Mouse (Mus musculus) inflammation-experienced regulatory T-cells, adult 16 weeks (primary cell): ENCODE results near the gene Hist3h2a. TPM values are rescaled to one million over a fixed set of nuclear protein-coding genes. Genes with fewer than 3 reads are reported as not detected.

Experiments
- polyA plus RNA-seq: library from polyadenylated mRNA; unstranded; fragments of 100-300 nt; shearing (Covaris generic); gene quantifications from one replicate; pipeline ENCODE4 v1.2.1, GENCODE M21; 2017

Gene Hist3h2a
- polyA plus RNA-seq = 23.3 TPM

DNA sequence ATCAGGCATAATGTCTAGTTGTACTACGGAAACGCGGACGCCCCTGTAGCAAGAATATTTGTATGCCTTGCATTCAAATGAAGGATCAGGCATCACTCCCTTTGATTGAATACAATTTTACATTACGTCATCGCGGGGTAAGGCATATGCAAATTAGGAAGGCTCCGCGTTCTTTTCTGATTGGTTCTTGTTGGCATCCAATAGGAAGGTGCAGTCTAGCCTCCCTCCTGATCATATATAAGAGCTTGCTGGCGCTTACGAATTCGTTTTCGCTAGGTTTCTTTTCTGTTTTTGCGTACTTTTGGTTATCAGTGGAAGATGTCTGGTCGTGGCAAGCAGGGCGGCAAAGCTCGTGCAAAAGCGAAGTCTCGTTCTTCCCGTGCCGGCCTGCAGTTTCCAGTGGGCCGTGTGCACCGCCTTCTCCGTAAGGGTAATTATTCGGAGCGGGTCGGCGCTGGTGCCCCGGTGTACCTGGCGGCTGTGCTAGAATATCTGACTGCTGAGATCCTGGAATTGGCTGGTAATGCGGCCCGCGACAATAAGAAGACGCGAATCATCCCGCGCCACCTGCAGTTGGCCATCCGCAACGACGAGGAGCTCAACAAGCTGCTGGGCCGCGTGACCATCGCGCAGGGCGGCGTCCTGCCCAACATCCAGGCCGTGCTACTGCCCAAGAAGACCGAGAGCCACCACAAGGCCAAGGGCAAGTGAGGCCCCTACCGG lies at the start of gene Hist3h2a, which contains the start of gene Trim17:
Gene Hist3h2a (plus strand): TSS at position 266 of the 723 bp plus-strand sequence.
Gene Trim17 (plus strand): TSS at position 266 of the 723 bp plus-strand sequence.

DNA sequence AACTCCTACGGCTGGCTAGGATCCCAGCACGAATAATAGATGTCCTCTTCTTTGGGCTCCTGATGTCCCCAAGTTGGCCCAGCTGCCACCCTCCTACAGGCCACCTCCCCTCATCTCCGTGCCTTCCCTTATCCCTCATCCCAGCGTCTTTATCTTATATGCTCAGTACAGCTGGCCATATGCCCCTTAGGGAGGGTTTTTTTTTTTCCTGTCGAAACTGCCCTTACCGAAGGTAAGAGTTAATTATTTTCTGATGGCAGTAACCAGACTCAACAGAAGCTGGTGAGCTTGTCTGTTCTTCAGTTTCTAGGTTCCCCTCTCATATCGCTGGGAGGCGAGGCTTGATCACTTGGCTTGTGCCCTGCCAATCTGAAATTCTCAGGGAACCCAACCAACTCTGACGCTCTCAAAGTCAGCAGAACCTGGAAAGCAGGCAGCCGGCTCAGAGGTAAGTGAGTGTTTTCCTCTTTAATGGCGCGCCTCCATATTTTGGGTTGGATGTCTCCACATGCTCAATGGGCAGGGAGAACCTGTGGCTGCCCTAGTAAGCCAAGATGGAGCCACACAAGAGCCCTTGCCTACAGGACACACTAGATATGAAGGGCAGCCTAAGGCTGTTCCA lies 36.6 kb upstream of the Hist3h2a start, which contains the start of gene Btnl10:
Gene Btnl10 (plus strand): TSS at position 164 of the 622 bp plus-strand sequence.

DNA sequence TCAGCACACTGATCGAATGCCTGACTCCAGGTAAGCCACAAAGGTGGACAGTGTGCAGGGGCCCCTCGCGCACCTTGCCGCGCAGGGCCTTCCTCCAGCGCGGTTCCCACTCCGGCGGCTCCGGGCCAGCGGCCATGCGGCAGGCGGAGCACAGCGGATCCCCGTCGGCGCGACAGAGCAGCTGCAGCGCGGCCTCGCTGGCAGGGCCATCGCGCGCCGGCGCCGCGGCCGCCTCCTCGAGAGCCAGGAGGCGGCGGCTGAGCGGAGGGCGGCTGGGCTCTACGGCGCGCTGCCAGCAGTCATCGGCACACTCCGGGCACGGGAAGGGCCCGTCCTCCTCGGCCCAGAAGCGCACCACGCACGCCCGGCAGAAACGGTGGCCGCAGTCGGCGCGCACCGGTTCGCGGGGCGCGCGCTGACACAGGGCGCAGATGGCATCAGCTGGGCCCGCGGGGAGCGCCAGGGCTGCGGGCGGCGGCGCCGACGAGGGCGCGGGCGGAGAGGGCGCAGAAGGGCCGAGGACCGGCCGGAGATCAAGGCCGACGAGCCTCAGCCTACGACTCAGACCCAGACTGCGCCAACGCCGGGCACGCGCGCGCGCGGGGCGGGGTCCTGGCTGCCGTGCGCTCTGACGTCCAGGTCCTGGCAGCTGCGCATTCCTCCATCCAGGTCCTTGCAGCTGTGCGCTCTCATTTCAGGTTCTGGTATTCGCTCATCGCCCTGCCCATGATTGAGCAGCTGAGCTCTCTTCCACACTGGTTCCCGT lies 16.0 kb upstream of the Hist3h2a start, which contains the start of gene Rnf187:
Gene Rnf187 (minus strand): TSS at position 595 of the 766 bp plus-strand sequence.

DNA sequence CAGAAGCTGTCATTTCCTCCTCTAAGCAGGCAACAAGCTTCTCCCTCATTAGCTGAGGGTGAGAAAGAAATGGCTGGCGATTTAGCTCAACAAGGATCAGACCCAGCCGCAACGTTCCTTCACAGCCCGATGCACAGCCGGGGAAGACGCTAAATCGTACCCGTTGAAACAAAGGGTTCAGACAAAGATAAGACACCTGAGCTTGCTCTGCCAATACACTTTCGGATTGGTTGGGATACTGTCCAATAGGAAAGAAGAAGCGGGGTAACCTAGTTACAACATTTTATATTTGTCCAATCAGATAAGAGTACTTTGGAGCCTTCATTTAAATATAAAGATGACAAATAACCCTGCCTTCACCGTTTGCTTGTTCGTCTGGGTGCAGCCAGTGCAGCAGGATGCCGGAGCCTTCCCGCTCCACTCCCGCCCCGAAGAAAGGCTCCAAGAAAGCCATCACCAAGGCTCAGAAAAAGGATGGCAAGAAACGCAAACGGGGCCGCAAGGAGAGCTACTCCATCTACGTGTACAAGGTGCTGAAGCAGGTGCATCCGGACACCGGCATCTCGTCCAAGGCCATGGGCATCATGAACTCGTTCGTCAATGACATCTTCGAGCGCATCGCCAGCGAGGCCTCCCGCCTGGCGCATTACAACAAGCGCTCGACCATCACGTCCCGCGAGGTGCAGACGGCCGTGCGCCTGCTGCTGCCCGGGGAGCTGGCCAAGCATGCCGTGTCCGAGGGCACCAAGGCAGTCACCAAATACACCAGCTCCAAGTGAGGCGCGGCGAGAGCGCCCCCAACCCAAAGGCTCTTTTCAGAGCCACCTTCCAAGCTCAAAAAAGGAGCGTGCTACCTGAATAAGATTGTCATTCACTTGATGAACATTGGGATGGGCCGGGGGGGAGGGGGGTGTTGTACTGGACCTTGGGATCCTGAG lies 5.7 kb upstream of the Hist3h2a start, which contains the start of gene Hist3h2ba:
Gene Hist3h2ba (plus strand): TSS at position 379 of the 938 bp plus-strand sequence.

DNA sequence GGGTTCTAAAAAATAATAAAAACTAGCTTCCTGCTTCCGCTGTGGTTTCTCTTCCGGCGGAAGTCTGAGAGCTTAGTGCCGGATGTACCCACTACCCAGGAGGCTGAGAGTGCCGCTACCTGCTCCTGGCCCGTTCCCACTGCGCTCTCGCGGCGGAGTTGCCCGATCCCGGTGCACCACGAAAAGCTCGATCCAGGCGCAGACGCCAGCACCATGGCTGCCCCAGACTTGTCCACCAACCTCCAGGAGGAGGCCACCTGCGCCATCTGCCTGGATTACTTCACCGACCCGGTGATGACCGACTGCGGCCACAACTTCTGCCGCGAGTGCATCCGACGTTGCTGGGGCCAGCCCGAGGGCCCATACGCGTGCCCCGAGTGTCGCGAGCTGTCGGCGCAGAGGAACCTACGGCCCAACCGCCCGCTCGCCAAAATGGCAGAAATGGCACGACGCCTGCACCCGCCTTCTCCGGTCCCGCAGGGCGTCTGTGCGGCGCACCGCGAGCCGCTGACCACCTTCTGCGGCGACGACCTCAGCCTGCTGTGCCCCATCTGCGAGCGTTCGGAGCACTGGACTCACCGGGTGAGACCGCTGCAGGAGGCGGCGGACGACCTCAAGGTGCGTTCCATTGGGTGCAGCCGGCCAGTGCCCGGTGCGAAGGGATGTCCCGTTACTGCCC lies 23.7 kb downstream of the Hist3h2a start, which contains the start of gene Trim11:
Gene Trim11 (plus strand): TSS at position 67 of the 679 bp plus-strand sequence.

Other genes starting within 250 kb of the Hist3h2a start
- not detected for gene Olfr318, start 230.7 kb upstream of the Hist3h2a start, polyA plus RNA-seq
- gene Olfr317, start 215.5 kb upstream of the Hist3h2a start, polyA plus RNA-seq = not detected
- gene Olfr316, start 202.0 kb upstream of the Hist3h2a start, polyA plus RNA-seq = not detected
- gene Olfr315, start 181.5 kb upstream of the Hist3h2a start, polyA plus RNA-seq = not detected
- gene Olfr314, start 171.7 kb upstream of the Hist3h2a start, polyA plus RNA-seq = not detected
- gene Fam183b, start 152.7 kb upstream of the Hist3h2a start, polyA plus RNA-seq = not detected
- gene Olfr313, start 139.7 kb upstream of the Hist3h2a start, polyA plus RNA-seq = not detected
- gene Olfr312, start 125.4 kb upstream of the Hist3h2a start, polyA plus RNA-seq = not detected
- not detected for gene Olfr311, start 115.4 kb upstream of the Hist3h2a start, polyA plus RNA-seq
- 14.7 TPM for gene Gm12258, start 107.5 kb upstream of the Hist3h2a start, polyA plus RNA-seq
- gene 2810021J22Rik, start 87.5 kb upstream of the Hist3h2a start, polyA plus RNA-seq = 16.0 TPM
- gene Zfp39, start 50.5 kb upstream of the Hist3h2a start, polyA plus RNA-seq = 16.8 TPM
- not detected for gene Btnl10, start 36.8 kb upstream of the Hist3h2a start, polyA plus RNA-seq
- gene Rnf187, start 15.8 kb upstream of the Hist3h2a start, polyA plus RNA-seq = 12.3 TPM
- gene Hist3h2ba, start 5.8 kb upstream of the Hist3h2a start, polyA plus RNA-seq = 17.8 TPM
- gene Trim17, start within 50 bp of the Hist3h2a start, polyA plus RNA-seq = 0.11 TPM
- gene Trim11, start 23.4 kb downstream of the Hist3h2a start, polyA plus RNA-seq = 45.5 TPM
- not detected for gene Obscn, start 181.7 kb downstream of the Hist3h2a start, polyA plus RNA-seq
- gene Iba57, start 209.1 kb downstream of the Hist3h2a start, polyA plus RNA-seq = 2.2 TPM
- not detected for gene Gjc2, start 228.5 kb downstream of the Hist3h2a start, polyA plus RNA-seq
- 88.8 TPM for gene Guk1, start 237.5 kb downstream of the Hist3h2a start, polyA plus RNA-seq
- 48.5 TPM for gene Mrpl55, start 247.8 kb downstream of the Hist3h2a start, polyA plus RNA-seq